Mouse (Mus musculus) kidney, embryonic 16.5 days (tissue): ENCODE data around the gene Pafah2. TPM values are rescaled to one million over a fixed set of nuclear protein-coding genes. Genes with fewer than 3 reads are reported as not detected.

Experiments used
- ATAC-seq: fragments of 200-750 bp; cut with Nextera tagmentation; 2 replicates; pipeline ENCODE4 v1.8.0; 2017; ENCODE audit warnings: moderate TSS enrichment; ENCODE audit not compliant: low FRiP score, low TSS enrichment
- H3K27ac ChIP-seq: fragments of 300-500 bp; sonication (generic); 2 replicates; pipeline ENCODE4 v1.5.1; 2014; ENCODE audit warnings: low read length
- H3K27me3 ChIP-seq: fragments of 300-500 bp; sonication (generic); 2 replicates; pipeline ENCODE4 v1.6.1; 2014; ENCODE audit warnings: low read length, control low read depth, mixed read lengths; ENCODE audit not compliant: insufficient read depth
- H3K36me3 ChIP-seq: fragments of 300-500 bp; sonication (generic); 2 replicates; pipeline ENCODE4 v1.6.1; 2014; ENCODE audit warnings: low read length, control low read depth, mixed read lengths; ENCODE audit not compliant: insufficient read depth
- H3K4me1 ChIP-seq: fragments of 300-500 bp; sonication (generic); 2 replicates; pipeline ENCODE4 v1.6.1; 2014; ENCODE audit warnings: low read length, control low read depth, mixed read lengths; ENCODE audit not compliant: insufficient read depth
- H3K4me2 ChIP-seq: fragments of 300-500 bp; sonication (generic); replicated peaks from 2 replicates; pipeline ENCODE4 v1.6.1; 2014; ENCODE audit warnings: low read depth, low read length
- H3K4me3 ChIP-seq: fragments of 300-500 bp; sonication (generic); 2 replicates; pipeline ENCODE4 v1.5.1; 2014; ENCODE audit warnings: mild to moderate bottlenecking, low read length
- H3K9ac ChIP-seq: fragments of 300-500 bp; sonication (generic); replicated peaks from 2 replicates; pipeline ENCODE4 v1.6.1; 2014; ENCODE audit warnings: low read length
- H3K9me3 ChIP-seq: fragments of 300-500 bp; sonication (generic); 2 replicates; pipeline ENCODE4 v1.6.1; 2016; ENCODE audit warnings: low read length, control low read depth
- WGBS: fragments of 180-500 bp; shearing (Covaris S2); extraction: QIAGEN DNeasy Blood & Tissue Kit; methylation state at CpG from one replicate; pipeline ENCODE4 v1.1.7; 2014; 5-methylcytosine and 5-hydroxymethylcytosine counted together
- microRNA-seq: library from miRNA; unstranded; fragments of <30 nt; microRNA quantifications from one replicate; pipeline ENCODE4, GENCODE M21; 2016
- polyA plus RNA-seq: library from polyadenylated mRNA; unstranded; fragments of >200 nt; fragmentation: Nextera tagmentation; extraction: Ambion mirVana; gene quantifications from 2 replicates; pipeline ENCODE4 v1.2.1, GENCODE M21; 2015

The Pafah2 gene
- polyA plus RNA-seq, 1 experiment from 2014 or later: 20.1 TPM

GRCm38 (mm10) chr4:134476899-134477298 lies 80.8 kb downstream of the Pafah2 start:
- no peak for ATAC-seq
- Histone ChIP-seq H3K27ac (no peak overlapping the region), H3K27me3 (no peaks in the 10 kb centered on the region), H3K4me1 (no peaks in the 10 kb centered on the region), H3K9me3 (no peaks in the 10 kb centered on the region), H3K4me3 (no peak overlapping the region), H3K36me3 (peaks cover 35% of the 10 kb centered on the region), H3K4me2 (no peak overlapping the region), H3K9ac (no peak overlapping the region)
- WGBS: 86% methylated on average over 8 of the region's 8 CpGs

Small RNAs within 50 kb of the gene (microRNA-seq; reads per million reads assigned to microRNA genes)
- 2.4 reads per million, percentile 10 among the genes with 10 or more reads in this experiment for gene Gm23634

Other genes starting within 250 kb of the Pafah2 start
- gene Cep85, start 209.2 kb upstream of the Pafah2 start, polyA plus RNA-seq: 112 and 141 TPM in 2 replicates
- gene Gm7534, start 193.3 kb upstream of the Pafah2 start, polyA plus RNA-seq: 0.25 and 0.28 TPM in 2 replicates
- gene Catsper4, start 168.9 kb upstream of the Pafah2 start, polyA plus RNA-seq: 0.24 and 0.35 TPM in 2 replicates
- gene Cnksr1, start 157.9 kb upstream of the Pafah2 start, polyA plus RNA-seq: 9.6 and 10.9 TPM in 2 replicates
- 0.62 and 0.67 TPM in 2 replicates for gene E130218I03Rik, start 152.7 kb upstream of the Pafah2 start, polyA plus RNA-seq
- gene Zfp593, start 150.7 kb upstream of the Pafah2 start, polyA plus RNA-seq: 15.0 and 15.8 TPM in 2 replicates
- gene Gm30191, start 149.4 kb upstream of the Pafah2 start, polyA plus RNA-seq: not detected in 2 replicates
- 12.2 and 12.8 TPM in 2 replicates for gene Grrp1, start 142.2 kb upstream of the Pafah2 start, polyA plus RNA-seq
- 19.2 and 20.2 TPM in 2 replicates for gene Pdik1l, start 108.4 kb upstream of the Pafah2 start, polyA plus RNA-seq
- gene Trim63, start 81.2 kb upstream of the Pafah2 start, polyA plus RNA-seq: 3.3 and 4.1 TPM in 2 replicates
- gene Slc30a2, start 53.1 kb upstream of the Pafah2 start, polyA plus RNA-seq: 0.92 and 1.4 TPM in 2 replicates
- 0.32 and 0.61 TPM in 2 replicates for gene Extl1, start 12.5 kb upstream of the Pafah2 start, polyA plus RNA-seq
- 1,595 and 1,651 TPM in 2 replicates for gene Stmn1, start 72.0 kb downstream of the Pafah2 start, polyA plus RNA-seq
- 3.3 and 4.4 TPM in 2 replicates for gene Paqr7, start 100.4 kb downstream of the Pafah2 start, polyA plus RNA-seq
- 15.1 and 16.3 TPM in 2 replicates for gene Aunip, start 114.7 kb downstream of the Pafah2 start, polyA plus RNA-seq
- 126 and 127 TPM in 2 replicates for gene Mtfr1l, start 139.1 kb downstream of the Pafah2 start, polyA plus RNA-seq
- gene Selenon, start 155.8 kb downstream of the Pafah2 start, polyA plus RNA-seq: 9.5 and 9.7 TPM in 2 replicates